Mouse (Mus musculus): ENCODE results near the gene Ss18l1. TPM values are rescaled to one million over a fixed set of nuclear protein-coding genes. Genes with fewer than 3 reads are reported as not detected.

The Ss18l1 gene
- polyA plus RNA-seq, 1 experiment from 2014 or later, result 54.2 TPM

Other genes starting within 250 kb of the Ss18l1 start
- gene Taf4, start 65.9 kb upstream of the Ss18l1 start, polyA plus RNA-seq (2014; fragmentation: Nextera tagmentation; extraction: Ambion mirVana), result 4.4 and 4.9 TPM in 2 replicates
- 16.1 and 16.9 TPM in 2 replicates for gene Lsm14b, start 17.5 kb upstream of the Ss18l1 start, polyA plus RNA-seq (2014; fragmentation: Nextera tagmentation; extraction: Ambion mirVana)
- 515 and 631 TPM in 2 replicates for gene Psma7, start 76 bp upstream of the Ss18l1 start, polyA plus RNA-seq (2014; fragmentation: Nextera tagmentation; extraction: Ambion mirVana)
- 29.4 and 30.2 TPM in 2 replicates for gene Mtg2, start 28.1 kb downstream of the Ss18l1 start, polyA plus RNA-seq (2014; fragmentation: Nextera tagmentation; extraction: Ambion mirVana)
- 1.4 and 1.7 TPM in 2 replicates for gene Hrh3, start 62.0 kb downstream of the Ss18l1 start, polyA plus RNA-seq (2014; fragmentation: Nextera tagmentation; extraction: Ambion mirVana)
- gene Osbpl2, start 76.8 kb downstream of the Ss18l1 start, polyA plus RNA-seq (2014; fragmentation: Nextera tagmentation; extraction: Ambion mirVana), result 73.1 and 79.2 TPM in 2 replicates
- 148 and 149 TPM in 2 replicates for gene Adrm1, start 129.0 kb downstream of the Ss18l1 start, polyA plus RNA-seq (2014; fragmentation: Nextera tagmentation; extraction: Ambion mirVana)
- 2.6 and 2.9 TPM in 2 replicates for gene Lama5, start 183.3 kb downstream of the Ss18l1 start, polyA plus RNA-seq (2014; fragmentation: Nextera tagmentation; extraction: Ambion mirVana)
- 372 and 509 TPM in 2 replicates for gene Rps21, start 214.9 kb downstream of the Ss18l1 start, polyA plus RNA-seq (2014; fragmentation: Nextera tagmentation; extraction: Ambion mirVana)
- gene Cables2, start 231.0 kb downstream of the Ss18l1 start, polyA plus RNA-seq (2014; fragmentation: Nextera tagmentation; extraction: Ambion mirVana), result 40.6 and 40.9 TPM in 2 replicates
- not detected in 2 replicates for gene Rbbp8nl, start 247.4 kb downstream of the Ss18l1 start, polyA plus RNA-seq (2014; fragmentation: Nextera tagmentation; extraction: Ambion mirVana)

Measured in hindbrain, embryonic 14.5 days (tissue).